Mouse (Mus musculus): ENCODE data around the gene Nol4l.
A peak's percentile ranks its signal among the peaks of the same experiment; 100 is the strongest.

Nol4l gene

DNA sequence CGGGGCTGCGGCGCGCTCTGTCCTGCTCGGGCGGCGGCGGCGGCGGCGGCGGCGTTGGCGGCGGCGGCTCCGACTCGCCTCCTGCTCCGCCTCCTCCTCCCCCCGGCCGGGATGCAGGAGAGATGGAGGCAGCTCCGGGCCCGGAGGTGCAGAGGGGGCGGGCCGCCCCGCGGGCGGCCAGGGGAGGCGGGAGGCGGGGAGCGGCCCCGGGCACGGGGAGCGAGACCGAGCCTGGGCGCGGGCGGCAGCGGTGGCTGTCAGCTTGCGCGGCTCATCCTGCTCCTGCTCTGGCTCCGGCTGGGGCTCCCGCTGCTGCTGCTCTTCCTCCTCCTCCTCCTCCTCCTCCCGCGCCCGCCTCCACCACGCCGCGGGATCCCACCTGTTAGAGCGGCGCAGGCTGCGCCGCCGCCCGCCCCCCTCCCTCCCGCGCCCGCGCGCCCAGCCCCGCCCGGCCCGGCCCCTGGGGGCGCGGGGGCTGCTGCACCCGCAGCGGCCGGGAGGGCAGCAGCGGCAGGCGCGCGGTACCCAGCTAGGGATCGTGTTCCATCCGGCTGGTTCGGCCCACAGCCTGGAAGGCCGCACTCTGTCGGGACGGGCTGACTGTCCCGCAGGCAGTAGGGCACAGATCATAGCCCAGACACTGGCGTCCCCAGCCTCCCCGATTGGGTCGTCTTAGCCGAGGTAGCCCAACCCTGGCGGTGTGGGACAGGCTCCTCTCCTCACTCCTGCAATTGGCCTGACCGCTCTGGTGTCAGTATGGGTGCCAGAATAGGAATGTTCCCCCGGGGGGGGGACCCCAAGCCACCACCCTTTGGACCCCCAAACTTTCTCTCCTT is at the start of gene Nol4l:
Nol4l (minus strand) TSS at position 41 of the 836 bp plus-strand sequence.
- DNase-seq: peak; percentile 57

DNA sequence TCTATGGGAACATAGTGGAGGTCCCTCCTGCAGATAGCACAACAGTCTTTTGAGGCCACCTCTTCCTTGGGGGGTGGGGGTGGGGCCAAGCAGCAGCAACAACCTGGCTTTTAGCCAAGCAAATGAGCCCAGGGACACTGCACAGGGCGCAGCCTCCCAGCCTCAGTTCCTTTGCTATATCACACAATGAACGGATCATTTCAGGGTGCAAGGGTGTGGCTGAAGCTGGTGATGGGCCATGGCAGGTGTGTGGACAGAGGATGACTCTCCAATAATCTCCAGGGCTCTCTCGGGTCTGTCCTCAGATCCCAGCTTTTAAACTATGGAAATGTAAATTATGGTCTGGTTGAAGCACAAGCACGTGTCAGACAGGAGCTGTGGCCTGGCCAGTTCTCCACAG is 47.4 kb upstream of the Nol4l start:
- no peak for DNase-seq

DNA sequence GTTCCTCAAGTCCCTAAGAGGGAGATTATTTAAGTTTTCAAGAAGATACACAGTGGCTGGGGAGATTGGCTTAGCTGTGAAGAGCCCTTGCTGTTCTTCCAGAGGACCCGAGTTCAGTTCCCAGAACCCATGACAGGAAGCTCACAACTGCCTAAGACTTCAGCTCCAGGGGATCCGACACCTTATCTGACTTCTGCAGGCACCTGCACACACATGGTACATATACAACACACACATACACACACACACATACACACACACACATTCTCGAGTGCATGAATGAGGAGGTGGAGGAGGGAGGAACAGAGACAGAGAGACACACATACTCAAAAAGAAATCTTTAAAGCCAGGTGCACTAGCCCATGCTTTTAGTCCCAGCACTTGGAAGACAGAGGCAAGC is 46.4 kb upstream of the Nol4l start:
- no peak for DNase-seq

DNA sequence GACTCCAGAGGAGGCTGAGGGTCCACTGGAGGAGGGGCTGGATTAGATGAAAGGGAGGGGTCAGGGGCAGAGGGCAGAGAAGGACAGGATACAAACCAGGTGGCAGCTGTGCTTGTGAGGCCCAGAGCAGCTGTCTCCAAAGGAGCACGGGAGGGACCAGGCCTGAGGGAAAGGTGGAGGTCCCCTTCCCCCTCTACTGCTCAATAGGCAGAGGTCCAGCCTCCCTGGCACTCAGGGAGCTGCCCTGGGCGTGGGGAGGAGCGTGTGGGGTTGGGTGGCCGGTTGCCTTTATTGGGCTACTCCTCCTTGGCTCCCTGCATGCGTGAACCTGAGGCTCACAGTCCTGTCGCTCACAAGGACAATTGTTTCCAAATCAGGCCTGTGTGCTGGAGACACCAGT is 45.8 kb upstream of the Nol4l start:
- DNase-seq: no peak

DNA sequence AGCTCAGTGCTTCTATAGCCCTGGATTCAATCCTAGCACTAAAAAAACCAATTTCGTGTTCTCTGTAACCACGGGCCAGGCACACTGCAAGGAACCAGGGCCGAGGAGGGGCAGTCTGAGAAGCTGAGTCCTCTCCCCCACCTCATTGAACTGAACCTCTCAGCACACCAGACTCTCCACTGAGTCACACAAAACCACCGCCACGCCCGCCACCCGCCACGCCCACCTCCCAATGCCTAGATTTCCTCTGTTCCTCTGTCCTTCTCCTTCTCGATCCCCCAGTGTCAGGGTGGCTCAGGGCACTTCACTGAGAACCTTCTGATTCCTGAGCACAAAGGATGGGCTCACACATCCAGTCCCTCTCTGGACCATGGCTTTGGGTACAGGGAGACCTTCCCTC is 43.3 kb upstream of the Nol4l start:
- no peak for DNase-seq

DNA sequence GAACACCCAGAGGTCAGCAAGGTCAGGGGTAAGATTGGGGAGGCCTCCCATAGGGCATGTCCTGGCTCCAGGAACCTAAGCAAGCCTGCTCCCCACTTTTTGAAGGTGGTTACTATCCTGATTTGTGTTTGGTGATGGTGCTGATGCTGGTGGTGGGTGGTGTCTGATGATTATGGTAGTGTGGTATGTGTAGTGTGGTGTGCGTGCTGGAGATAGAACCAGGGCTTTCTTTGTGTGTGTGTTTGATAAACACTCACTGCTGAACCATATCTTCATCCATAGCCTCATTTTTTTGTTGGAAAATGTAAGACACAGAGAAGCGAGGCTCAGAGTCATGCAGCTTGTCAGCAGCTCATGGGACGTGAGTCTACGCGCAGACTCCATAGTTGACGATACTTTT is 38.8 kb upstream of the Nol4l start:
- no peak for DNase-seq

DNA sequence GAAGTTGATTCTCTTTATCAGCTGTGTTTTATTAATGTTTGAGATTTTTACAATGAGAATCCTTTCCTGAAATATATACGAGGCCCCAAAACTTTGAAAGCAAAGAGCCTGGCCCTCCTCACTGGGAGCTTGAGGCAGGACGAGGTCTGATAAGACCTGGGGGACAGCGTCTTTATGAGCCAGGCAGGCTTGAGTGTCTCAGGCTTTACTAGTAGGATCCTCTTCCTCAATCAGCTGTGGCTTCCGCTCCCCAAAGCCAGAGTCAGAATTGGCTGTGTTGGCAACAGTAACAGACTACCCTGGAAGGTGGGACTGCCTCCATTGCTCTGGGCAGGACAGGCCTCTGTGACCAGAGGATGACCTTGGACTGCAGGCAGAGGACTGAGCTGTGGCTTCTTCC is 38.2 kb upstream of the Nol4l start:
- no peak for DNase-seq

DNA sequence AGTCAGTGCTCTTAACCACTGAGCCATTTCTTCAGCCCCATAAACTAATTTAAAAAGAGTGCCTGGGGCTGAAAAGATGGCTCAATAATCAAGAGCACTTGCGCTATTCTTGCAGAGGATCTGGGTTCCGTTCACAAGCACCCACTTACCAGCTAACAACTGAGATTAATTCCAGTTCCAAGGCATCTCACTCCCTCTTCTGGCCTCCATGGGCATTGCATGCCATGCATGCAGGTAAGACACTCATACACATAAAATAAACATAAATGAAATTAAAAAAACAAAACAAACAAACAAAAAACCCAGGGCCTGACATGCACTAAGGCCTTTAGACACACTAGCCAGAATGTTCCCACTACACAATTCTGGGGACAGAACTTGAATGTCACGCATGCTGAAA is 34.6 kb upstream of the Nol4l start:
- DNase-seq: no peak

DNA sequence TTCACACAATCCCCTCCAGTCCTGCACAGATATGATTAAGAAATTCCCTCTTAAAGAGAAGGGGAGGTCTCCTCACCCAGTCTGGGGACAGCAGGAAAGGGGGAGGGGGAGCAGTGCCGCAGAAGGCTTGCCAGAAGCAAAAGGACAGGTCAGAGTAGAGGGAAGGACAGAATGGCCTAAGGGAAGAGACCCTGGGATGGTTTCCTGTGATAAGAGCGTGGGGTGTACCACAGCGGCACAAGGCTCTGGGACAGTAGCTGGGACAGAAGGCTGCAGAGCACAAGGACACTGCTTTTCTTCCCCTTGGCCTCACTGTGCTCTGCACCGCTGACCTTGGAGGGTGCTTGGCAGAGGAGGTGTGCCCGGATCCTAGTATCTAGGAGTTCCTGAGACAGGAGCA is 31.8 kb upstream of the Nol4l start:
- no peak for DNase-seq

DNA sequence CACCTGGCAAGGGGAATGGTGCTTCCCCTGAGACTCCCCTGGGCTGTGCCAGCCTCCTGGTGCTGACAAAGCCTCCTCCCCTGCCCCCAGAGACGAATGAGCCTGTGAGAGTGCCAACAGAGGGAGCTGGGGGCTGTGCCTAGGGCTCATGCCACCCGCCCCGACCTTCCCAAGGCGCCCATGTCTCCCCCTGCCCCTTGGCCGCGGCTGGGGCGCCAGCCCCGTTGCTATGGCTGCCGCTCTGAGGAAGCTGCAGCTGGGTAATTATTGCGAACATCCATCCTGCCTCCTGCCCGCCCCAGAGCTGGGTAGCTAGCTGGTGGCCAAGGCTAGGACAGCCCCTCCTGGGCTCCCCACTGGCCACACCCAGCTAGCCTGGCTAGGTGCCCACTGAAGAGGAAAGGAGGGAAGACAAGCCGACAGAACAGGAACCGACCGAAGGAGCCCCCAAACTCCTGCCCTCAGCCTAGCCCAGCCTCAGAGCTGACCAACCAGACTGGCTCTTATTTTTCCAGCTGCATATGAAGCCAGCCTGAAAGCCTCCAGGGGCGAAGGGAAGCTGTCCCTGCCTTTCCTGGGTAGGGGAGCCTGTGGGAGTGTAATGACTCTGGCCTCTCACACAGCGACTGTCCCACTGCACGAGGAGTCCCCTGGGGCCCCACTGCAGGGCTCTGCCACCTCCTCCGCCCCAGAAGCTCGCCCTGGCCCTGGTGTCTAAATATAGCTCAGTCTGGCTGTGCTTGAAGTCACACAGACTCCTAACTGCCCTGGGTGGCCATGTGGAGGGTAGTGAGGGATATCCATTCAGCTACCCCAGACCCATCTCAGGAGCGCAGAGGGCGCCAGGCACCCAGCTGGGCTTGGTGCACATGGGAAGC is 31.1 kb upstream of the Nol4l start:
- DNase-seq: peak; percentile 47

DNA sequence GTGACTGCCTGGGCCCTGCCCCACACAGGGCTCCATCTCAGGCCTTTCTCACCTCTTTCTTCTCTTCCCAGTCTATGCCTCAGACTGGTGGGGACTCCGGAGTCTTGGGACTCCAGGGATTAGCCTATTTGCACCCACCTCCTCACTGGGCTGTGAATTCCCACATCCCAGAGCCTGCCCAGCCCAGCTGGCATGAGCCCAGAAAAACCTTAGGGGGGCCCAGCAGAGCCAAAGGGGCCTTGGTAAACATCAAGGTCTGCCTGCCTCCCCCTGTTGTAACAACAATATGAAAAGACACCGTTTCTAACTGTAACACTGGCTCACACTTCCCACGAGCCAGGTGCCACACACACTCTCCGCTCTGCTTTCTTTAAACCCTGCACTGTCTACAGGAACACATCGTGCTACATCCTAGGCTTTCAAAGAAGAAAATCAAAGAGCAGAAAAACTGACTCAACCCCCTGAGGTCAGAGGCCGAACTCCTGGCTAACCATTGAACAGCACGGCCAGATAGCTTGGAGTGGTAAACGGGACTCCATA is 29.9 kb upstream of the Nol4l start:
- no peak for DNase-seq

DNA sequence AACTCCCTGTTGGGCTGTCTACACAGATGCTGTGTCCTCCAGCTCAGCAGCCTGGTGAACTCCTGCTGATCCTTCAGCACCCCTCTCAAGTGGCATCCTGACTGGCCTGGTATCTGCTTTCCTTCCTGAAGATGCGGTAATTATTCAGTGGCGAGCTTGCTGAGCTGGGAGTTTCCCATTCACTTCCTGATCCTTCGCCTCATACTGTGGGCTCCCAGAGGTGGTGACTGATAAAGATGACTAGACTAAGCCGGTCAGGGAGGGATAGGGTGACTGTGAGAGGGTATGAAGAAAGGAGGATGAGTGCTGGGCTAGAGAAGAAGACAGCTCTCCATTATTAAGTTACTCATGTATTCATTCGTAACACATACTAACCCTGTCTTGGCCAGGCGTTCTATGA is 28.7 kb upstream of the Nol4l start:
- no peak for DNase-seq

DNA sequence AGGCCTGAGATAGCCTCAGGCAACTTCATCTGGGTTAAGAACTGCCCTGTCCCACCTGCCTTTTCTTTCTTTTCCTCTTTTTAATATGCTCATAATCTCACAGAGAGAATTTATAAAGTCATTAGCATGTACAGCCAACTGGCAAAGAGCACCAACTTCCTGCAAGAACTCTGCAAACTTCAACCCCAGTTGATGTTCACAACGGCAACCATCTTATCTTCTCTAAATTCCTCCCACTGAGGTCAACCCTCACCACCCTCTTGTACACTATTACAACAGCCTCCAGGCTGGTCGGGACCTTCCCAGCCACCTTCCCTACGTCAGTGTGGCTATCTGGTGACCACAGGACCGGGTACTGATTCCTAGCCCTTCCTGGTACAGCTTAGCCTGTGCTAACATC is 27.5 kb upstream of the Nol4l start:
- DNase-seq: no peak

DNA sequence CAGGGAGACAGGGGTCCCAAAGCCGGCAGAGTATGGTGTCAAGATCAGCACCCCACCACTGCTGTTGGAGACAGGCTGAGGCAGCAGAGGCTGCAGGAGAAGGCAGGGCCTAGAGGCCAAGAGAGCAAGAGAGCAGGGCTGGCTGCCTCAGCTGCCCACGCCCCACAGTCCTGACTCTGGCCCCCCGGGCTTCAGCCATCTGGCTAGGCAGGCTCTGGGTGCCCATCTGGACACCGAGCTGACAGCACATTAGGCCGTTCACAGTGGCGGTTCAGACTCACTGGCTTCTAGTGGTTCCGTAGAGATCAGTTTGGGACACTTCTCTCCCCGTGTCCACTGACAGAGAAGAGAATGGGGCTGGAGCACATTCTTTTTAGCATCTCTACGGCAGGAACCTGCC is 26.4 kb upstream of the Nol4l start:
- DNase-seq: no peak

DNA sequence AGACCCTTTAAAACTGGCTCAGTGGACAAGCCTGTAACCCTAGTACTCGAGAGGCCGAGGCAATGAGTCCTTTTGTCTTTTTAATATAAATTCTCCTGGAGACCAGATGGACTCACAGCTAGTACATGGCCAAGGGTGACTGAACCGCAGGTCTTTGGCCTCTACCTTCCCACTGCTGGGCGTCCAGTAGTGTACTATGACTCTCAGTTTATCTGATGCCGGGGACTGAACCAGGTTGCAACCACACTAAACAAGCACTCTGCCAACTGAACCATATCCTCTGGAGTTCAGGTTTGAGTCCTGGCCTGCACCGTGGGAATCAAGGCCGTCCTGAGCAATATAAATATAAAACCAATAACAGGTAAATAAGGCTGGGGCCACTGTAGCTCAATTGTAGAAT is 24.8 kb upstream of the Nol4l start:
- DNase-seq: no peak

DNA sequence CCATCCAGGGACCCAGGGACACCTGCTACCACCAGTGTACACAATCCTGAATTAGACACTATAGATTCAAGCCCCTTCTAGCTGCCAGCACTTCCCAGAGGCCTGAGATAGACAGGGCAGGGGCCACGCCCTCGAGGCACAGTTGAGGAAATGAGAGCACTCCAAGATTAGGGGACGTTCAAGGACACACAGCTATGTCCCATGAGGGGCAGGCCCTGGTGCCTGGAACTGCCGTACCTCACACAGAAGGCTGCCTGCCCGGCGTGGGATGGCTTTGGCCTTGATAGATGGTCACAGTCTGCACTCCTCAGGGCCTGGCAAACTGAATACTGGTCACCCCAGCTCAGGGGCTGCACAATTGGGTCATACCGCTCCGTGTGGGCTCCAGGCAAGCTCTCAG is 19.7 kb upstream of the Nol4l start:
- DNase-seq: no peak

DNA sequence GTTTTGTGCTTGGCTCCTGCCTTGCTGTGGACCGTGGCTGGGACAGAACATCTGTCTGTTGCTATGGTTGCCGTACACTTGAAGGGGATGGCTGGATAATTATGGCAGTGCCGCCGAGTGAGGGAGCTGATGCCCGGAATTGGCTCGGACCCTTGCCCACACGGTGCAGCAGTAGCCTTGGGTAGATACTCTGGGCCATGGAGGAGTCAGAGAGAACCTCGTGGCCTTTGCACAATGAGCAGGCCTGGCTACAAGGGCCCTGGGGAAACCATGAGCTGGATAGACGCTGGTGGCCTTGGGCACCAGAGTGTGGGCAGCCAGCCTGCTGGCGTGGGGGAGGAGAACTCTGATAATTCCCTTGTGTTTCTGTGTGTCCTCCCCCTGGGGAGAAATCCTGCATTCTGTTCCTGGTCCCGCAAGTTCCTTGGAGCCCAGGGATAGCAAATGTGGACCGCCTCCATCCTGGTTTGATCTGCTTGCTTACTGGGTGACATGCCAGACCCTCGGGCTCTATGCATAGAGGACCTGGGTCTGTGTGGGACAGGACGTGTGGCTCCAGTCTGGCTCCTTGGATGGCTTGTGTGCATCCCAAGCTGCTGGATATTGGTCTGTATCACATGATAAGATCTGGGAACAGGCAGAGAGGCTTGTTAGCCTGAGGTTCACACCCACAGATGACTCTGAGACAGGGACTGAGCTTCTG is 18.6 kb upstream of the Nol4l start:
- DNase-seq: no peak

DNA sequence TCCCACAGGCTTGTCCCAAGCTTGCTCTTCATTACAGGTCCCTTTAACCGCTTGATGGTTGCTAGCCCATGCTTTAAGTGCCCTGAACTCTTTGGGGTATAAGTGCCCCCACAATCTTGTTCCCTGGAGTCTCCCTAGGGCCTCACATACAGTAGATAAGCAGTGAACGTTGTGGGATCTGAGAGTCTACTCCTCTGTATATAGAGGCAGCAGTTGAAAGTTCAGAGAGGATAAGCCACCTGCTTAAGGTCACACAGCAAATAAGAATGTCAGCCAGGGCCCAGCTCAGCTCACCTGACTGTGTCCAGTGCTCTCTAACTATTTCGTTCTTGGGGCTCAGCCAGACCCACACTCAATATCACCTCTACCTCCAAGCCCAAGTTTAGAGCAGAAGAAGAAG is 17.9 kb upstream of the Nol4l start:
- no peak for DNase-seq

DNA sequence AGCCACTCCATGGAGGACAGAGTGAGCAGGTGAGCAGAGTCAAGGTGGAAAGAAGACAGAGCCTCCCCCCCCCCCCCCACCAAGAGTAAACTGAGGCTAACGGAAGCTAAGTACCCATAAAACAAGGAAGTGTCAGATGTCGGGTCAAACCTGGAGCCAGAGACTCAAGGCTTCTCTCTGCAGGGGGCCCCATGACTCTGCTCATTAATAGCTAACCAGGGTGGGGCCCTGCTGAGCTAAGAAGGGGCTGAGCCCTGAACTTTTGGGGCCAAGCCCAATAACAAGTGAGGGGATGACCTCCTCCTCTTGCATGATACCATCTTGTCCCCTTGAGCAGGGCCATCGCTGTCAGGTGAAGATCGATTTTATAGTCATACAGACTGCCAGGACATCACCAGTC is 17.2 kb upstream of the Nol4l start:
- no peak for DNase-seq

DNA sequence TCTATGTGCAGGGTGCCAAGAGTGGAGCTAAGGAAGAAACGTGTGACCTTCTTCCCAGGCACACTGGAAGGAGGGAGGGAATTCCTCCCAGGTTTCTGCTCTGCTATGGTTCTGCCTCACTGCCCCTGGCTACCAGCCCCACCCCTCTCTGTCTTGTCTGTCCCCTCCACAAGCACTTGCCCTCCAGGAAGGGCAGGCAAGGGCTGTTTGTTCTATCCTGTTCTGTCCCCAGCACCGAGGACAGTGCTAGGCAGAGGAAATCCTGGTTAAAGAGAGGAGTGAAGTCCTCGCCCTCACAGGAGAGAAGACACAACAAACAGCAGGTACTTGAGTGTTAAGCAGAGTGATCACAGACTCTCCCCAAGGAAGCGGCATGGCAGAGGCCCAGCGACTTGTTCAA is 16.7 kb upstream of the Nol4l start:
- no peak for DNase-seq

DNA sequence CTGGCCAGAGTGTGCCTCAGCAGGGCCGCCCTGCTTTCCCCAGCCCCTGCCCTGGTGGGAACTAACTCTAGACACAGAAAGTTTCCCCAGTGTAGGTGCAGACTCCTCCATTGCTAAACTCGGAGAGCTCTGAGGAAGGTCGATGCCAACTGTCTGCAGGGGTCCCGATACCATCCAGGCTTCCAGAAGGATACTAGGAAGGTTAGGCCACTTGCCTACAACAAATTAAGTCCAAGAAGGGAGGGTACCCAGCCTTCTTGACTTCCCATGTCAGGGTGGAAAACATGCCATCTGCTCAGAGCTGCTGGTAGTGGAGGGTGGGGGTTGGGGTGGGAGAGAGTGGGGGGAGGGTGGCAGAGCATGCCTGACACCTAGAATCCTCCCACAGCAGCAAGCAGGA is 15.0 kb upstream of the Nol4l start:
- DNase-seq: no peak

DNA sequence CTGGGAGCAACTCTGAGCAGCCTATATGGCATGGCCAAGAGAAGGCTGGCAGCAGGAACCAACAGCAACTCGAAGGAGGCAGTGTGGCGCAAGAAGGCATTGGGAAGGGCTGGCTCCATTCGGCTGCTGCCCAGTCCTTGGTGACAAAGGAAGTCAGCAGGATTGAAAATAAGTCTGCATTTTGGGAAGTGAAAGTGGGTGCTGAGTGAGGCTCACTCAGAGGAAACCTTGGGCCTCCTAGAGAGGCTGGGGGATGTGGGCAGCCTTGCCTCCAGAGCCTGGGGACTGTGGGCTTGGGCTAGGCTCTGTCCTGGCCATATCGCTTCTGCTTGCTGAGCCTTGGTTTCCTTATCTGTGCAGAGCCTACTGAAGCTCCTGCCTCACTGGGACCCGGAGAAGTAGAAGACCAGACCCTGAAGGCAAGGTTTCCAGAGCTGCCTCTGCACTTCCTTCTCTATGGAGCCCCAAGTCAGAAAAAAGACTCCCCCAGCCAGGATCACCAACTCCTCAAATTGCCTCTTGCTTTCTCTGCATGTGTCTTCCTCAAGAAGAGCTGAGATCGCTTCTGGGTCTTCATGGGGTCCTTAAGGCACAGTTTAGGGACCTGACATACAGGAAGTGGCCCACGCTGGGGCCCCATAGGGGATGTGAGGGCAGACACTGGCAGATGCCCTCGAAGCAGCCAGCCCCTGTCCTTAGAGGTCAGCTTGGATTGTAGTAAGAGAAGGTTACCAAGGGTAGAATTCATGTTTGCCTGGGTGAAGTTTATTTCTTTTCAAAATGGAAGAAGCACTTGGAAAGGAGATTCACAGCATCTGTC is 14.3 kb upstream of the Nol4l start:
- DNase-seq: no peak
